Mouse (Mus musculus): Measurements from ENCODE around the gene Zfp775.
A peak's percentile ranks its signal among the peaks of the same experiment; 100 is the strongest.

Zfp775 gene

DNA sequence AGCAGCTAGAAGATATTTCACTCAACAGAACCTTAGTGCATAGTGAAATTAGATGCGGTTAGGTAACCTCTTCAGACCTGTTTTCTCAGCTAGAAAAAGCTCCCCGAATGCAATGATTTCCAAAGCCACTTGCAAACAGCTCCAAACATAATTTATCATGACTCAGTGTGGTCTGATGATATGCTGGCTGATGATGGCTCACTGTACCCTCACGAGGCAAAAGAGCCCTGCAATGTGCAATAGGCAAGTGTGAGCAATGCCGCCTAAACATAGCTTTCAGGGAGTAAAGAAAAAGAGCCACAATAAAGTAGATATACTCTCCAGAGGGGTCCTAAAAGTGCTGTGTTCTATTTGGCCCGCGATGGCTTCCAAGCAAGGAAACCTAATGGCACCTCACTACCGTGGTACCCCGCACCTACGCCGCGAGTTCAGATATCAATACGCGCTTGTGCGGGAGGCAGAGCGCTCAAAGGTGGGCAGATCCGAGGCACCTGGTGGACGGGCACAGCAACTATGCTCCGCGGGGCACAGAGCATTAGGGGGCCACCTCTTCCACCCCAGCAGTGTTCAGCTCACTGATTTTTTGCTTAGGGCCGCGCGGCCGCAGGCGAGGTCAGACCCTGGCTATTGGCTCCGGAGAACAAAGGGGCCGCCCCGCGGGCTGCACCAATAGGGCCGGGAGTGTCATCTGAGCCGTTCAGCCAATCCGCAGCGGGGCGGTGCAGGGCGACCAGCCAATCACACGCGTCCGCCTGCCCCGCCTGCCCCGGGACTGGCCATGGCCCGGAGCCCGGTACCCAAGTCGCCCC is at the start of gene Zfp775:
Gene Zfp775 (plus strand): TSS at position 793 of the 809 bp plus-strand sequence.
- DNase-seq: peak; percentile 98

DNA sequence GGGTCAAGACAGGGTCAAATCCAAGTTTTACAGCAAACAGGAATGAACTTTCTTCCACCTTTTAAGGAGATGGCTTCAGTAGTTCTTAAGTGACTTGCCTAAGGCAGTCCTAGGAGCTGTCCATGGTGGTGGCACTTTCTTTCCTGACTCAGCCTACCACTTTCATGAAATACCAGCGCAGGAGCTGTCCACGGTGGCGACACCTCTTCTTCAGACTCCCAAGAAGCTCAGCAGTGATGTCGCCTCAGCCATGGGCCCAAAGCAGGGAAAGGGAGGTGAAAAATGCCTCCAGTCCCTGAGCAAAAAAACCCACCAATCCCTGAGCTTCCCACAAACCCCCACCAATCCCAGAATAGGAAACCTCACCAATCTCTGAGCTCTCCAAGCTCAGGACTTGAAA is 48.9 kb upstream of the Zfp775 start:
- peak; percentile 50 for DNase-seq

DNA sequence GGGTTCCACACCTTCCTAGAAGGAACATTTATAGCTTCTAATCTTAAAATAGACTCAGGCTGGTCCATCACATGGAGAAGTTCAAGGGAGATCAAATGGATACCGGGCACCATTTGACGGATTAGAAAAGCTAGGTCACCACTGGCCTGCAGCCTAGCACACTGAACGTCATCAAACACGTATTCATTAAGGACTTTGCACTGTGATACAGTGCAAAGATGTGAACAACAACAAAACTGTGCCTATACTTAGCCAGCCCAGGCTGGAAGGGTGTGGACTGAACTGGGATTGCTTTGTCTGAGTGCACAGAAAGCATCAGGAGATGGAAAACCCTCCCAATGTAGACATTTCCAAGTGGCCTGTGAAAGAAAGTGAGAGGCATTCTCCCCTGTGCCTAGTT is 48.0 kb upstream of the Zfp775 start:
- no peak for DNase-seq

DNA sequence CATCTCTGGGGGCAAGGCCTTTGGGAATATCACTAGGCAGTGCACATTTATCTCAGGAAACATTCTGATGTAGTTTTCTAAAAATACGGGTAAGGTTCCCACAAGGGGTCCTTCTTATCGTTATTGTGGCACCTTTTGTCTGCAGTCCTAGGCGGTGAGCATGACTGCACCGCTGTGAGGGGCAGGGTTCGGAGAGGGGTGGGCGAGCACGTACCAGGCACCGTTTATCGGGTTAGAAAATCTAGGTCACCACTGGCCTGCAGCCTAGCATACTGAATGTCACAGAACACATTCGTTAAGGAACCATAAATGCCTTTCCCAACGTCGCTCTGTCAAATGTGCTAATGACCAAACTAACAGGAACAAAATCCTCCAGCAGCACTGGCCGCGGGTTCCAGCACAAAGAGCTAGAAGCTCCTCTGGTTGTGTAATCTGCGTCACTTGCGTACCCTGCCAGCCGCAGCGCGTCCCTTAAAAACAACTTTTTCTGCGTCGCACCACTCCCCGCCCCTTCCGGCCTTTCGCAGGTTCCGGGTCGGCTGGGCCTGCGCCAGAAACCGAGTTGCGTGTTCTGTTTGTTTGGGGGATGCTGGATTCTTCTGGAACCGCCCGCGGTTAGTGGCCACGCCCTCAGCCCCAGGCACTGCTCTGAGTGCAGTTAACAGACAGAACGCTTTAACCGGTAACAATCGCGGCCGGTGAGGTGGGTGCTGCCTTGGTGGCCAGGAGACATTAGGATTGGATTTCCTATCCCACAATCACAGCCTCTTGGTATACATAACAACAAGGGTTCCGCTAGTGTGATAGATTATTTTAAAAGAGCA is 47.4 kb upstream of the Zfp775 start, which contains the start of gene Lrrc61:
Gene Lrrc61 (plus strand): TSS at position 517 of the 824 bp plus-strand sequence.
- peak; percentile 98 for DNase-seq

DNA sequence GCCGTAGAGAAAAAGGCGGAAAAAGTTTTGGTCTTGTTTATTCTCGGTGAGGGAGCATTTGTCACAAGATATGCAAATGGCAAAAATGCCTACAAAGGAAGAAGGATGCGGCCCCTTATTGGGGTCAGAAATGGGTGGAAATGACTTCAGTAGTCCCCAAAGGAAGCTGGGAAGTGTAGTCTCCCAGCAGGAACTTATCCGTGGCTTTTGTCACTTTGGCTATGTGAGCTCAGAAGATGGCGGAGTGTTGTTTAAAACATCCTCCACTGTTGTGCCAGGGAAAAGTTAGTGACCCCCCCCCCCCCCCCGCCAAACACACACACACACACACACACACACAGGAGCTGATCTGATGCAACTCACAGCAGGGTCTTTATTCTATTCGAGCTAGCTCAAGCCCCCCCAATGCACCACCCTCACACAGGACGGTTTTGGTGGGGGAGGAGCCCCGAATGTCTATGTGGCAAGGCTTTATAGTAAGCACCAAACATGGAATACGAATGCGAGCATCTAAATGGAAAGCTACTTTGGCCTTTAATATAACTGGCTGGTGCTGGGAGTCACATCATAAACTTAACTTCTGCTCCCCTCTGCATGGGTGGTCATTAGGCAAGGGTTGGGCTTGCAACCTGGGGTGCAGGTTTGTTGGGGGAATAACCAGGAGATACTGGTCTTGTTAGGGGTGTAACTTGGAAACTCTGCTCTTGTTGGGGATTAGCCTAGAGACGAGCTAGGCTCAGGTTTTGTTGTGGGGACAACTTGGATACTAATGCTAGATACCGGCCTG is 46.6 kb upstream of the Zfp775 start:
- peak; percentile 84 for DNase-seq

DNA sequence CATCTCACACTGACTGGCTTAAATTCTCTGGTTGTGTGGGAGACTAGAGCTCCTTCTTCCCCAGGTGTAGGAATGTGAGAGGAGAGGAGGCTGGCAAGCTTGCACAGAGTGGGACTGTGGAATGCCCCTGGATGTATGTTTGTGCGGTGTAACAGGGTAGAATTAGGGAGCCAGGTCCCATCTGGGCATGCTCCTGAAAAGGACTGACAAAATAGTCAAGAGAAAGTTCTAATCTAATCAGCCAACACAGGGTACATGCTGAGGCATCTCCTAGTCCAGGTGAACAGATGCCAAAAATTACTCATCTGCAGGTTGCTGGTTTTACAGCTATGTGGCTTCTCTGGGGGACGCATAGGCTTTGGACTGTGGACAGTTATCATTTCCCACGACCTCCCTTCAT is 45.9 kb upstream of the Zfp775 start:
- DNase-seq: no peak

DNA sequence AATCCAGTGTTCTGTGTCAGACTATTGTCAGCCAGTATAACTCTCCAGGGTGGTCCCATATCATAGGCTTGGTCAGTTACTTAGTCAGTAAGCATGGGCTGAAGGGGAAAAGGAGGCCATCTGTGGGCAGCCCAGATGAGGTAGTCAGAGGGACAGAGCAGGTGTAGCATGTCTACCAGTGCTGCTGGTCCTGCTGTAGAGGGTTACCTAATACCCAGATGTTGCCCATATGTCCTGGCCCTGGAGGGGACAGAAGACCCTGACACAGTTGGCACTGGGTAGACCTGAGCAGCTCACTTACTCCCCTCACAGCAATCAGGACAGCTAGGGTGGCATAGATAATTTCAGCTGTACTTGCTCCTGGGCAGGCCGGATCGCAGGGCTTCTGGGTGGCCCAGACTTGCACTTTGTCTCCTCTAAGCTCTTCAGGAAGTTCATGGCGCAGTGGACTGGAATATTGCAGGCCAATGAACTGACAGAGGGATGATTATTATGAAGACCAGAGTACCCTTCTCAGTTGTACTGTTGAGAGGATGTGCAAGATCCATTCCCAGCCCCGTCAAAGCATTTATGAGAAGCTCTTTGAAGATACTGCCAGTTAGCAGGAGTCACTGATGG is 36.1 kb upstream of the Zfp775 start:
- peak; percentile 59 for DNase-seq

DNA sequence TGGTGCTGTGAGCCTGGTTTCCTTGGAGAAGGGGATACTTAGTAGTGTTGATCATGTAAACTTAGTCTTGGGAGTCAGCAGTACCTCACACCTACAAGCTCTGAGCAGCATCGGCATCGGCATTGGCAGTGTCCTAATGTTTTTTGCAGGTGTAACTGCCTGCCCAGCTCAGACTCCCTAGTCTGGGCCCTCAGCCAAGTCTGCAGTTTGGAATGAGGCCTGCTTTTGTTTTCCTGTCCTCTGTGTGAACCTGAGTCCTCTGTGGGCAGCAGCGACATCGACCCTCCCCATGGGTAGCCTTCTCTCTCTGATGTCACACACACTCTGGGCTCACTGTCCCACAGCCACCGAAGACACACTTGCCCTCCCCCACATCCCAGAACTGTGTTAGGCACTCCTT is 35.6 kb upstream of the Zfp775 start:
- peak; percentile 91 for DNase-seq

DNA sequence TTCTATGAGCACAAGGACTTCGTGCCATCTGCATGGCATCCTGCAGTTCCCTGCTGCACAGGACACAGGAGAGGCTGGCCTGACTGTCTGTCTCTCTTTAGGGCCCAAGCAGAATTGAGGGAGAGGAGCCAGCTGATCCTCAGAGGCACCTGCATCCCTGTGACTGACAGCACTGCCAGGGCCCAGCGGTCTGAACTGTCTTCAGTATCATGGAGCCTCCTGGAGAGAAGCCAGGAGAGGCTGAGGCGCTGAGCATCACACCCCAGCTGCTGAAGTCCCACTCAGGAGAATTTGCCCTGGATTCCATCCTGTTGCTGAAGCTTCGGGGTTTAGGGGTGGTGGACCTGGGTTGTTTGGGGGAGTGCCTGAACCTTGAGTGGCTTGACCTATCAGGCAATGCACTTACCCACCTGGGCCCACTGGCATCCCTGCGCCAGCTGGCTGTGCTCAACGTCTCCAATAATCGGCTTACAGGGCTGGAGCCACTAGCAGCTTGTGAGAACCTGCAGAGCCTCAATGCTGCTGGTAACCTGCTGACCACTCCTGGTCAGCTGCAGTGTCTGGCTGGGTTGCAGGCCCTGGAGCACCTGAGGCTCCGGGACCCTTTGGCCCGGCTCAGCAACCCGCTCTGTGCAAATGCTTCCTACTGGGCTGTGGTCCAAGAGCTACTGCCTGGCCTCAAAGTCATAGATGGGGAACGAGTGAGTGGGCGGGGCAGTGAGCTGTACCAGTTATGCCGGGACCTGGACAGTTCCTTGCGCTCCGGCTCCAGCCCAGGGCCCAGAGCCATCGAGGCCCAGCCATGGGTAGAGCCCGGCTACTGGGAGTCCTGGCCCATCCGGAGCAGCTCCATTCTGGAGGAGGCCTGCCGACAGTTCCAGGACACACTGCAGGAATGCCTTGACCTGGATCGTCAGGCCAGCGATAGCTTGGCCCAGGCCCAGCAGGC is 33.6 kb upstream of the Zfp775 start:
- peak; percentile 85 for DNase-seq

DNA sequence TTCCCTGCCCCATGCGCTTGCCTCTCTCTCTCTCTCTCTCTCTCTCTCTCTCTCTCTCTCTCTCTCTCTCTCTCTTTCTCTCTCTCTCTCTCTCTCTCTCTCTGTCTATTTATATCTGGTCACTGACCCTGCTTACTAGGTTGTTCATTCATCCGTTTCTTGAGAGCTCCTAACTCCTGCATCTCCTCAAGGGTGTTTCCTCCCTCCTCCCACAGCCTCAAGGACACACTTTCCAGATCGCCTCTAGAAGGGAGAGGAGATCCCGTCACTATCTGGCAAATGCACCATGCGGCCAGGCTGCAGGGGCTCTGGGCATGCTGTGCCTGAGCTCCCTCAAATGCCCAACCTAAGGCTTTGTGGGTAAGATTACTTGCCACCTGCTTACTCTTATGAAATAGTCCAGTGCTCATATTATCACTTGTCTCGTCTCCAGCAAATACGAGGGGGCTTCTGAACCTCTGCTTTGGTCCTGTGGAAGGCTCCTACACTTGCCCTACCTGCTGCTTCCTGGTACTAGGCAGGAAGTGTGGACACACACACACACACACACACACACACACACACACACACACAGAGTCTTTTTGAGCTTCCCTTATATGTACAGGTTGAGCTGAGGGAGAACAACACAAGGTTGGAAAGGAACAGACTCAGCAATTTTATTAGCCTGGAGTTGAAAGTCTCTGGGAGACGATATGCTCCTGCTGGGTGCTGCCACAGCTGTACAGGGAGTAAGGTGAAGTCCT is 32.6 kb upstream of the Zfp775 start:
- peak; percentile 75 for DNase-seq

DNA sequence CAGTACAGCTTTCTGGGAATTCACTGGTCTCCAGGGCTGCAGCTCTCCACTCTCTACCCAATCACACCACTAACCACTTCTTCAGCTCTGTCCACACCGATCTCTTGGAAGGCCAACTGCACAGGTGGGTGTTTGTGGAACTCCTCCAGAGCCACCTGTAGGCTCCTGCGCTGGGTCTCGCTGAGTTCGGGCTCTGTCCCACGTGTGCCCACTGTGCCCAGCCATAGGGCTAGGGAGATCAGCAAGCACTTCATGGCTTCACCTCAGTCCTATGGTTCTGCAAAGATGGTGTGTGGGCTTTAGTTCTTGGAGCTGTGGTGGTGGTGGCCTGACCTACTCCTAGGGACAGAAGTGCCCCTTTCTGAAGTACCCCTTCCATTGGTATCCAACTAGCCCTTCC is 29.8 kb upstream of the Zfp775 start:
- DNase-seq: no peak

DNA sequence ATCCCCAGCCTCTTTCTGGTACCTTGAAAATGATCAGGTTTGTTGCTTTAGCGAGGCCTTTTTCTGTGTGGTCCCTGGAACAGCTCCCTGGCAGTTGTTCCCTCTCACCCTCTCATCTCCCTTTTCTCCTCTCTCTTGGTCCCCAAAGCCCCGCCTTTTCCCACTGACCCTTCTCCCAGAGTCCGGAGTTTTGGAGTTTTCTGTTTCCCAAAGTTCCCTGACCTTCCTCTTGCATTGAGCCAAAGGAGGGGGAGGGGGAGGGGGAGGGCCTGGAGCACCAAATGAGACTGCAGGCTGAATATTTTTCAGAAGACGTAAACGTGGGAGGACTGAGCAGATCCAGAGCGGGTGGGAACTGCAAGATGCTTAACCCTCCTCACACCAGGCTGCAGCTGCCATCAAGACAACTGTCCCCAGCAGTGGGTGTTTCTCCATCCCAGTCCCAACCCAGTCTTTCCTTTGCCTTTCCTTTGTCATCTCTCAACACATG is 29.2 kb upstream of the Zfp775 start, which contains the start of gene Rarres2:
Gene Rarres2 (minus strand): TSS at position 218 of the 490 bp plus-strand sequence.
- DNase-seq: peak; percentile 80

DNA sequence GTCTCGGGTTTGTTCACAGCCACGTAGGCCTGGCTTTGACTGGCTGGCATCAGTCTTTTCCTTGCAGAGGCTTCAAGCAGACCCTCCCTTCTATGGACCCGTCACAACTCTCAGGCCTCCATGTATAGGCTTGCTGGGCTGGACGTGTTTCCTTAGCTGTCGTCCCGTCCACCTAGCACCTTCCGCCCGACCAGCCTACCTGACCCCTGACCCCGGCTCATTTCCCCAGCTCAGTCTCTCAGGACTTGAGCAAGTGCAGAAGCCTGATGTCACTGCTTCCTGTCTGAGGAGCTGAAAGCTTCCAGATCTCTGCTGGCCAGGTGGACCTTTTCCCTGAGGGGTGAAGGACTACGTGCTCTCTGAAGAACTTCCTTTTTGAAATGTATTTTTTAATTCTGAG is 28.6 kb upstream of the Zfp775 start:
- no peak for DNase-seq

DNA sequence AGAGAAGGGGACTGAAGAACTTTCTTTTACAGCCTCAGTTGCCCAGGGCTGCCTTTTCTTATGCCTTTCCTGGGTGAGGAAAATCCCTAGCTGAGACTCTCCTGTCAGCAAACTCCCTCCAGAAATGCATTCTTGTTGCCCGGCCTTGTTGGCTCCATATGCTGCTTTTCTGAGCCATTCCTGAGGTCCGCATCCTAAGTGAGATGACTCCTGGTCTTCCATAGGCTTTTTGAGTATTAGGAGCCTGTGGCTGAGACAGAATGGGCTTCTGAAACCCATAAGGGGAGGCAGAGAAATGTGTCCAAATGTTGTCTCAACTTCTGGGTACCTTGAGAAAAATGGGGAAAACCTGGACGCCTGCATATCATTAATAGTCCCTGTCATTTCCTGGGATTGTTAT is 27.9 kb upstream of the Zfp775 start:
- DNase-seq: no peak

DNA sequence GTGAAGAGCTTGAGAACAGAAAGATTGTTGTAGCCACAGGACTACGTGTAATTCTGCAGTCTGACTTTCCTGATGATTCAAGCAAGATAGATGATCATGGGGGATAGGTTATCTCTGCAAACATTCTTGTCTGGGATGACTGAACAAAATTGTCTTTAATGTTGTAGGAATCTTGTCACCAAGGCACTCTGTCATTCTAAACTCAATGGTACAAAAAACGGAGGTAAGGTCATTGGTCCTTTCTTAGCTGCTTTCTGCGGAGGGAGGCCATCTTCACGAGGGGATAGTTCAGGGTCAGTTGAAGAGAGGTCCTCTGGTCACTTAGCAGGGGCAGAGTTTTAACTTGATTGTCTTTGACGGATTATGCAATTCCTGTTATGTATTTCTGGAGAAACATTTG is 23.1 kb upstream of the Zfp775 start:
- DNase-seq: no peak

DNA sequence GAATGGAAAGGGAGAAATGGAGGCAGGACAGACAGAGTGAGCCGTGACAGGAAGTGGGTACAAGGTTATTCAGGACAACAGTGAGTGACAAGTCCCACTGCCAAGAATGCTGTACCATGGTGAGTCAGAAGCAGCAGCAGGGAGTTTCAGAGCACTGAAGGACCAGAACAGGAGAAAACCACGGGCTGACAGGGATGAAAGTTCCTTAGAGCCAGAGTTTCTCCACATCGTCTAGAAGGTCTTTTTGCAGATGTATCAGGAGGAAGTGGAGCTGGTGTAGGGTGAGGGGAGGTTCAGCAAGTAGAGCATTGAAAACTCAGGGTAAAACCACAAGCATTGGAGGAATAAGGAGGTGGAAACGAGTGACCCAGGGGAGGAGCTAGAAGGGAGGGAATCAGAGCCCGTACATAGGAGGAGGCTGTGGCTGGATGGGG is 22.6 kb upstream of the Zfp775 start:
- no peak for DNase-seq

DNA sequence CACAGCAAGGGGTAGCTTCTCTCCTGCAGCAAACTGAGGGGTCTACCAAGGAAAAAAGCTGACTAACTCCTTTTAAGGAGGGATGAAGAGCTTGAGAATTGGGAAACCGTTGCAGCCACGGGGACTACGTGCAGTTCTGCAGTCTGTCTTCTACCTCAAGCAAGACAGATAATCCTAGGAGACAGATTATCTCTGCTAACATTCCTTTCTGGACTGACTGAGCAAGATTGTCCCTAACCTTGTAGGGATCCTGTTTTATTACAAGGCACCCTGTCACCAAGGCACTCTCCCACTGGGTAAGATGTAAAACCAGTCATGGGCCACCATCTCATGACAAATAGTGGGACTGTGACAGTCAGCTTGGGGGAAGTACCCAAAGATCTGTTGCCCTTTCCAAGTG is 20.6 kb upstream of the Zfp775 start:
- DNase-seq: no peak

DNA sequence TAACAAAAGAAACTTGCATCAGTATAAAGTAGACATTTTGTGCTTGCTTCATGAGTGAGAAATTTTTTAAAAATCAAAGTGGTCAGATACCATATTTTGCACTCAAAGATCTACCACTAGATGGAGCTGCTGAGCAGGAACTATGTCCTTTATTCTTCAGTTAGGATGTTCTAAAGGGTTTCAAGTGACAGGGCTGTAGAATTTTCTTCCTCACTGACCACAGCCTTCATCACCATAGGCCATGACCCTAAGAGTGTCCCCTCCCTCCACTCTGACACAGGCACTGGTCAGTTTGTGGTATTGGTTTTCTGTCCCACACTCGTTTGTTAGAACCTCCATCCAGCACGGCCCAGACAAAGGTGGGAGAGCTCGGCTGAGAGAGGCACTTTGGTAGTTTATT is 19.8 kb upstream of the Zfp775 start:
- peak; percentile 71 for DNase-seq

DNA sequence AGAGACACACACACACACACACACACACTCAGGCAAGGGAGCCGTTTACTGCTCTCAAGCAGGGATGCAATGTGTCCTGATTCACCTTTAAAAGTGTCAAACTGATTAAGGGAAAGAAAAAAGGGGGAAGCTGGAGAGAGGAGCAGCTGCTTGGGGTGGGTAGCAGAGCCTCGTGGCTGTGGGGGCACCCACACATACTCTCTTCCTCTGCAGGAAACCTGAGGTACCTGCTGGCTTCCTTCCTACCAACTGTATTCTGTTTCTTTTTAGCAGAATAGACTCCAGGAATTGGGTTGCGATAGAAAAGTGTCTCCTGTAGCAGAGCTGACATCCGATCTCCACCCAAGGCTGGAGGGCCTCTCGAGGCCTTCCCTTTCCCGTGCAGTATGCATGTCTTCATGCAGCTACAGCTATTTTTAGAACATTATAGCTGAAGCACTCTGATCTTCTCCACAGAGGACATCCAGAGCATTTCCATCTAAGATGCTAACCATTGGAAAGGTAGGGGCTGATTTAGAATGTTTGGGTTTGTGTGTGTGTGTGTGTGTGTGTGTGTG is 12.6 kb upstream of the Zfp775 start, which contains the start of gene Gm45021:
Gene Gm45021 (plus strand): TSS at position 417 of the 557 bp plus-strand sequence.
- no peak for DNase-seq
